Mouse (Mus musculus): Measurements from ENCODE around the gene Lrrc58.

Gene Lrrc58

GRCm38 (mm10) chr16:37869470-37870231 is 1.5 kb downstream of the Lrrc58 start:
- DNase-seq, result no peak

- DNase-seq, result peak; percentile 46
These were observed 3.0 kb downstream of the Lrrc58 start for GRCm38 (mm10) chr16:37871112-37871715.

DNA sequence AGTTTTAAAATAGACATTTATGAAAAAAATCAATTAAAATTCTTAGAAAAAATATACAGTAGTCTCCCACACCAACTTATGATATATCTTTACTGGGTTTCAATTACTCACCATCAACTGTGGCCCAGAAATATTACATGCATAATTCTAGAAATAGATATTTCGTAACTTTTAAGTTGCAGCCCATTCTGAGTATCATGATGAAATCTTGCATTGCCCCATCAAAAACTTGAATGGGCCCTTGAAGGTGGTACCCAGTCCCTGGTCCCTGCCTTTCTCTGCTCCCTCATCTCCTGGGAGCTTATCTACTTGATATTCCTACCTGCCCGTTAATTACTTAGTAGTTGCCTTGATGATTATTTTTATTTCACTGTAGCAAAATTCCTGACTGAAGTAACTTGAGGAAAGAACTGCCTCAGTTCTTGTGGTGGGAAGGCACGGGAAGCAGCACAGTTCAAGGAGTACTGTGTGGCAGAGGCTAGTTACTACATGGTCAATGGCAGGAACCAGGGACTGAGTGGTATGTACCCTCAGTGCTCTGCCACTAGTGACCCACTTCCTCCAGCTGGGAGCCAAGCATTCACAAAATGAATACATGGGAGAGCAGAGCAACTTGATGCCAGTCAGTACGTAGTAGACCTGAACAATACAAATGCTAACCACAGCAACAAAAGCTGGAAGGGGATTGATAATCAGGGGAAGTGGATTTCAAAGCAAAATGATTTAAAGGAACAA is 6.5 kb downstream of the Lrrc58 start:
- no peak for DNase-seq

DNA sequence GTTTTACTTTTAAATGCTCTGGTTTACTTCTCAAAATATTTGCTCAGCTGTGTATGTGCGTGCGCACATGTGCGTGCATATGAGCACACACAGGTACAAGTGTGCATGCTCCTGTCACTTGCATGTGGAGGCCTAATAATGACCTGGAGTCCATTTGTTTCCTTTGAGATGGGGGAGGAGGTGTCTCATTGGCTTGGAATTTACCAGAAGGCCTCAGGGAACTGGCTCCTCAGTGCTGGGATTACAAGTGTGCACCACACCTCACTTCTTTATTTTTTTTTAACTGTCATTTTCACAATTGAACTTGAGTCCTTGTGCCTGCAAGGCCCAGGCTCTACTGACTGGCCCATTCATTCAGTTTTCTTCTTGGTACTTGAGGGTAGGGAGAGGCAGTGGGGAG is 9.2 kb downstream of the Lrrc58 start:
- peak; percentile 2 for DNase-seq

DNA sequence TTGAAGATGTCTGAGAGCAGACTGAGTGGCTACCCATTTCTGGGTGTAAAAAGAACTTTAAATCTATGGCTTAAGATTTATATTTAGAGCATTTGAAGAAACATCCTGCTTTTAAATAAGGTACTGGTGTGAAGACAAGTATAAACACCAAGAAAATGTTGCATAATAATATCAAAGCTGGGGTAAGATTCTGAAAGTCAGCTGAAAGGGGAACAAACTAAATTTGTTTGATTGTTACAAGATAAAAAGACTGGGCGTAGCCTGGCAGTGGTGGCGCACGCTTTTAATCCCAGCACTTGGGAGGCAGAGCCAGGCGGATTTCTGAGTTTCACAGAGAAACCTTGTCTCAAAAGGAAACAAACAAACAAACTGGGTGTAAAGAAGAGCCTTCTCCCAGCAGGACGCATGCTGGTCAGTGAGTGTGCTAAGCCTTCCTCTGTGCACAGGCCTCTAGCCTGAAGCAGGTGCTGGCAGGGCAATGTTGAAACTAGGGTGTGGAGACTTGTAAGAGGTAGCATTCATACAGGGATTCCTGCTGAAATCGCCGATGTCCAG is 10.8 kb downstream of the Lrrc58 start:
- DNase-seq, result no peak

DNA sequence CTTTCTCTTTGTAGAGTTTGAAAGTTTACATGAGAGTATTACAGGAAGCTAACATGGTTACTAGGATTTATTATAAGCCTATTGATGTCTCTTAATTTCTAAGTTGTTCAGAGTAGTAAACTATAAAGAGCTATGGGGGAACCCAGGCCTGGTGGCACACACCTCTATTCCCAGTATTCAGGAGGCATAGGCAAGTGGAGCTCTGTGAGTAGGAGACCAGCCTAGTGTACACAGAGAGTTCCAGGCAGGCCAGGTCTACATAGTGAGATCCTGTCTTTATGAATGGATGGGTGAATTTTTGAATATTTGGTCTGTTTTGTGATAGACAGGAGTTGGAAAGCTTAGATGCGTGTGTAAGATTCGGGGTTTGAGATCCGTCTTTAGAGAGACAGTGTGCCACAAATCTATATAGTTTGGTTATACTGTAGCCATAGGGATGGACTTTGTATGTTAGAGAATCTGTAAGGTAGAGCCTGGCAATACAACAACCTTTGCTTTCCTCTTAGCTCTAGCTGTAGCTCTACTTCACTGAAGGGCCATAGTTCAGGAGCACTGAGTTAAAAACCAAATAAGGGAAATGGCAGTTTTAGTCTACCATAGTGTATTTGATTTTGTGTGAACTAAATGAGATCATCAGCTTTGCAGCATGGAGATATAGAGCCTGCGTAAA is 11.7 kb downstream of the Lrrc58 start:
- peak; percentile 1 for DNase-seq

- DNase-seq, result no peak
These were observed 13.0 kb downstream of the Lrrc58 start for GRCm38 (mm10) chr16:37881168-37881567.

DNA sequence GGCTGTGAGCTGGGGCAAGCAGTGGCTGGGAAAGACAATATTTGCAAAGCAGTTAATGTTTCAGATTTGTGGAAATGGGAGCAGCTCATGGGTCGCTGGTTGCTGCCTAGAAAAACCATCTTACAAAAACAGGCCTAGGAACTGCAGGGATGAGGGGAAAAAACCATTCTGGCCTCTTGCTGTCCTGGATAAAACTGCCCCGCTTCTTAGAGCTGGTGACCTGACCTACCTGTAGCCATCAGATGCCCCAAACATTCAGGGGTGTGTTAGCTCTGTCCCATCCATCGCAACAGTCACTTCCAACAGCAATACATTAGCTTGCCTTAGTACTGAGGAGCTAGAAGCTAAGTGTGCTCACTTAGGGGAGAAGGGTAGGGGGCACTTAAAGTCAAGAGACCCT is 20.8 kb downstream of the Lrrc58 start:
- DNase-seq, result no peak

DNA sequence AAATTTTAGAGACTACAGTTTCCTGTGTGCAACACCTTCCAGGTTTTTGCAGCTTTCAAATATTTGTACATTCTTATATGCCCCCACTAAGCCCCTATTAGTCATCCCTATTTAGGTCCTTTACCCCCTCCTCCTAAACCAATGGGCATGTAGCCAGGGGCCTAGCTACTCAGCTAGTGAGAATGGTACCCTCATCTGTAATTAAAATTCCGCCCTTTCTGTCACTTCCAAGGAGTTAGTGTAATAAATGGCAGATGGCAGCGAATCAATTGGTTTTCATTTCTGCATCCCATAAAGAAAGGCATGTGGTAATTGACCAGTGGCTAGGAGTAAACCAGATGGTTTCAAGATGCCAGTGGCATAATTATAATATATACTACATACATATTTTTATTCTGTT is 24.5 kb downstream of the Lrrc58 start:
- DNase-seq, result no peak

DNA sequence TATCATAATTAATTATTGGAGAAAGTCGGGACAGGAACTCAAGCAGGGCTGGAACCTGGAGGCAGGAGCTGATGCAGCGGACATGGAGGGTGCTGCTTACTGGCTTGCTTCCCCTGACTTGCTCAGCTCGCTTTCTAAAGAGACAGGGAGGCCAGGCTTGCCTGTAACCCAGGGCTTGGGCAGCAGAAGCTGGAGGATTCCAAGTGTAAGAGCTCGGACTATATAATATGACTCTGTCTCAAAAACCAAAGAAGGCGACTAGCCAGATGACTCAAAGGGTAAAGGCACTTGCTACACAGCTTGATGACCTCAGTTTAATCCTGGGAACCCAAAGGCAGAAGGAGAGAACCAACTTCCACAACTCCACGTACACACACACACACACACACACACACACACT is 25.2 kb downstream of the Lrrc58 start:
- no peak for DNase-seq

DNA sequence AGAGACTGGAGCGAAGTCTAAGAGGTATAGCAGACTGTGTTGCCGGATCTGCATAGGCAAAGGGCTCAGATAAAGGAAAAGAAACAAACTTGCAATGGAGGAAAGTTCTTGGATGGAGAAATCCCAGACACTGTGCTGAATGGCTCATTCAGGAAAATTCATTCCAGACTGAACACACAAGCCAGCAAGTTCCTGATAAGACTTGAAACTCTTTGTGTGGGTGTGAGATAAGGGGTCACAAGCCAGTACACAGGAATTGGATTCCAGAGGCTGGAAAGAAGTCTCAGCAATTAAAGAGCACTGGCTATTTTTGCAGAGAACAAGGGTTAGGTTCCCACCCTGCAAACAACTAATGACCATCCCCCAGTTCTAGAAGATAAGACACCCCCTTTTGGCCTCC is 25.8 kb downstream of the Lrrc58 start:
- no peak for DNase-seq

GRCm38 (mm10) chr16:37898790-37899189 is 30.6 kb downstream of the Lrrc58 start:
- DNase-seq, result no peak

GRCm38 (mm10) chr16:37899357-37899756 is 31.2 kb downstream of the Lrrc58 start:
- DNase-seq, result peak; percentile 50

- DNase-seq, result peak; percentile 40
These were observed 33.1 kb downstream of the Lrrc58 start for GRCm38 (mm10) chr16:37901318-37901717.

DNA sequence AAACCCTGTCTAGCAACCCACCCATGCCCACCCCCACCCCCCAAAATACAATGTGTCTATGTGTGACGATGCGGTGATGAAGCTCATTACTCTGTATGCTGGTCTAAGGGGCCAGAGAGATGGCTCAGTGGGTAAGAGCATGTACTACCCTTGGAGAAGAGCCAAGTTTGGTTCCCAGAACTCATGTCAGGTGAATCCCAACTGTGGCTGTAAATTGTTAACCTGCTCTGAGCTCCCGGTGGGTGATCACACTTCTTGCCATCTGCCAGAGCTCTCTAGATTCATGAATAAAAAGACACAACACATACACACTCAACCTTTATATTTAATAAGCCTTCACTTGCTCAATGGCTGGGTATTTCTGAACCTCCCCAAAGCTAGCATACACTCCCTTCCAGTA is 38.3 kb downstream of the Lrrc58 start:
- DNase-seq, result no peak

DNA sequence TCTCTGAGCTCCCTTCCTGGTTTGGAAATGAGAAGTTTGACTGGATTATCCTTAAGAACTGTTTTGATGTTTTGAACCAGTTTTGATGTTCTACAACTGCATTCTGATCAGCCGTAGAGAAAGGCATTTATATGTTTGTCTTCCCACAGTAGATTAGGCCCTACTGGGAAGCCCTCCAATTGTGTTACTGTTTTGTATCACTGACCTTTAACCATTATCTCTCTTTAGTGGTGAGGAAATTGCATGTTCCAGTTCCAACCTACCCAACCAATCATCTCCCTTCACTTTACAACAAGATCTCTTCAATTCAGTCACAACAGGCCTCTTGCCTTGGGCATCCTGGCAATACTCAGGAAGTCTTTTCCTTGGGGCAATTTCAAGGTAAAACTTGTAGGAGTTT is 42.9 kb downstream of the Lrrc58 start:
- no peak for DNase-seq

- DNase-seq, result peak; percentile 71
These were observed 48.1 kb downstream of the Lrrc58 start, which contains the start of gene Gpr156 for GRCm38 (mm10) chr16:37916138-37916817. Gene Gpr156, plus strand, starts transcription at chr16:37916496.

- no peak for DNase-seq
These were observed 48.6 kb downstream of the Lrrc58 start for GRCm38 (mm10) chr16:37916818-37917201.

DNA sequence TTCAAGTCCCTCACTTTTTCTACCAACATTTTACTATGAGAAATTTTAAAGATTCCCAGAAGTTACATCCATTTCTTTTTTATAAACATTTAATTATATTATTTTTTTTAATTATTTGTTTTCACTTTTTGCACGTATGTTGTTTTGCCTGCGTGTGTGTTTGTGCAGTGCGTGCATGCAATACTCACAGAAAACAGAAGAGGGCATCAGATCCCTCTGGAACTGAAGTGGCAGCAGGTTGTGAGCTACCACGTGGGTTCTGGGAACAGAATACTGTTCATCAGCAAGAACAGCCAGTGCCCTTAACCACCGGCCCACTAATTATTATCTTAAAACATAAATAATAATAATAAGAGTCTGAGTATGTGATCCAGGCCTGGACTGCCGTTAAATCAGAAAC is 50.8 kb downstream of the Lrrc58 start:
- no peak for DNase-seq

- no peak for DNase-seq
These were observed 52.7 kb downstream of the Lrrc58 start for GRCm38 (mm10) chr16:37920842-37921409.

DNA sequence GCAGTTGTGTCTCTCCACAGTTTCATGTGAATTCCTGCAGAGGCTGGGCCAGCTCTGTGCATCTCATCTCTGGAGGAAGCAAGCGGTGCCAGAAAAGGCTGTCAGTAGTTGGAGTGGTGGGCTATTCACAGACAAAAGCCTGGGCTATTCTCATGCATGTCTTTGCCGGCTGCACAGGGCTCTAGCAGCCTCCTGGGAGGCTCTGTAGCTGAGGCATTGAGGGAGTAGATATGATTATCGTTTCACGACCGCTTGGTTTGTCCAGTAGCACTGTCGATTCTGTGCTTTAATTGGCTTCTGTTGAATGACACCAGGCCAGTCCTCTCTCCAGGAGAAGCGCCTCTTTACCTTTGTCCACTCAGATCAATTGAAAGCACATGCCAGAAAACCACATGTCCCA is 57.9 kb downstream of the Lrrc58 start:
- DNase-seq, result no peak

GRCm38 (mm10) chr16:37927117-37927516 is 58.9 kb downstream of the Lrrc58 start:
- no peak for DNase-seq
